Mouse (Mus musculus) thymus, adult 2 months (tissue): Measurements from ENCODE around the gene Wdr66.

ENCODE experiments used
- CTCF ChIP-seq: fragments of 200-500 bp; IDR thresholded peaks from 2 replicates; pipeline ENCODE4 v1.5.1; 2012; ENCODE audit warnings: mild to moderate bottlenecking, control low read depth, low read length, moderate library complexity, borderline replicate concordance; ENCODE audit not compliant: control insufficient read depth, poor library complexity, insufficient read depth; ENCODE audit errors: extremely low read depth
- POLR2A ChIP-seq: fragments of 200-500 bp; IDR thresholded peaks from 2 replicates; pipeline ENCODE4 v1.6.1; 2012; ENCODE audit warnings: mild to moderate bottlenecking, low read length, control low read depth, moderate library complexity; ENCODE audit not compliant: control insufficient read depth, poor library complexity, insufficient read depth; ENCODE audit errors: extremely low read depth

- TF ChIP-seq CTCF: no peak
- no peak for TF ChIP-seq POLR2A
Measured at GRCm38 (mm10) chr5:123355918-123356317, 104.0 kb downstream of the Wdr66 start.
